ENCODE assay signal across 8 mouse cellular contexts in the genomic region with DNA sequence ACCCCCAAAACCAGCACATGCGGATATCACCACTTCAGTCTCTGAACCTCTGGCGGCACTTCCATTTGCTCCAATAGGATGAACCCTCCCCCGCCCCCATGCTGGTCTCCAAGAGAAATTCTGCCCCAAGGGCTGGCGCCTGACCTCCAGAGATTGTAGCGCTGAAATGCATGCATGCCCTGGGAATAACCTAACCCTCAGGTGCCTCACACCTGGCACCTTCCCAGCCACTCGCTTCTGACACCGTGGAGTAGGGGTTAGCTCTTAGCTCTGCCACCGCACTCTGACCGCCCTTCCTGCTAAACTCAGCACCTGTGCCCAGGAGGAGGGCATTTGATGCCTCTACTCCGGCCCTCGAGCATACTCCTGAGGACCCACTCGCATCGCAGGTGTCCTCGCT. TPM values are rescaled to one million over a fixed set of nuclear protein-coding genes. Genes with fewer than 3 reads are reported as not detected.
A peak's percentile ranks its signal among the peaks of the same experiment; 100 is the strongest.
DNase-seq lines count a peak whose midpoint lies in the region; ATAC-seq lines count a peak whose summit lies in the region.

No protein-coding gene starts in this region.

- peaks cover 10% of the 10 kb centered on the region for H3K4me1 ChIP-seq in erythroblast, embryonic 14.5 days (ENCODE audit: control insufficient read depth)
- H3K4me1 ChIP-seq in forebrain, embryonic 15.5 days = peaks cover 23% of the 10 kb centered on the region
- H3K4me1 ChIP-seq in liver, embryonic 13.5 days (replicated peaks) = peaks cover 23% of the 10 kb centered on the region

- H3K9ac ChIP-seq in forebrain, embryonic 15.5 days (replicated peaks) = peak overlapping the region; percentile 25
- peak overlapping the region; percentile 60 for H3K9ac ChIP-seq in liver, embryonic 13.5 days

- peaks cover 47% of the 10 kb centered on the region for H3K27me3 ChIP-seq in erythroblast, embryonic 14.5 days (ENCODE audit: control insufficient read depth)
- H3K27me3 ChIP-seq in forebrain, embryonic 15.5 days = no peaks in the 10 kb centered on the region
- H3K27me3 ChIP-seq in liver, embryonic 13.5 days = peaks cover 62% of the 10 kb centered on the region

- H3K4me2 ChIP-seq in forebrain, embryonic 15.5 days (replicated peaks) = peak overlapping the region; percentile 92
- H3K4me2 ChIP-seq in liver, embryonic 13.5 days = peak overlapping the region; percentile 76

- H3K4me3 ChIP-seq in erythroblast, embryonic 14.5 days (replicated peaks) = peak overlapping the region; percentile 57
- peak overlapping the region; percentile 52 for H3K4me3 ChIP-seq in forebrain, embryonic 15.5 days
- H3K4me3 ChIP-seq in liver, embryonic 13.5 days (replicated peaks) = peak overlapping the region; percentile 60

- no peak; the same call in 1 of the 2 replicates for ATAC-seq in erythroblast, adult 5-6 weeks (replicated peaks; ENCODE audit: low FRiP score, poor library complexity, severe bottlenecking)
- ATAC-seq in CD4-positive, CD25-positive, alpha-beta regulatory T cell, adult 4 months = peak; percentile 41
- ATAC-seq in forebrain, embryonic 15.5 days (replicated peaks) = no peak; the same call in 1 of the 2 replicates
- no peak for ATAC-seq in liver, embryonic 13.5 days (ENCODE audit: low read depth)
- ATAC-seq in megakaryocyte progenitor cell, adult 5-6 weeks (replicated peaks; ENCODE audit: poor library complexity) = no peak

- 2% methylated on average over 14 of the region's 14 CpGs for WGBS in forebrain, embryonic 15.5 days
- WGBS in liver, embryonic 13.5 days (ENCODE audit: insufficient replicate concordance) = 3% methylated on average over 14 of the region's 14 CpGs

- no peaks in the 10 kb centered on the region for H3K9me3 ChIP-seq in erythroblast, embryonic 14.5 days (ENCODE audit: control insufficient read depth, low read length)
- H3K9me3 ChIP-seq in forebrain, embryonic 15.5 days = no peaks in the 10 kb centered on the region
- H3K9me3 ChIP-seq in liver, embryonic 13.5 days (replicated peaks) = no peaks in the 10 kb centered on the region

- no peaks in the 10 kb centered on the region for H3K36me3 ChIP-seq in erythroblast, embryonic 14.5 days (ENCODE audit: control insufficient read depth)
- H3K36me3 ChIP-seq in forebrain, embryonic 15.5 days = no peaks in the 10 kb centered on the region
- no peaks in the 10 kb centered on the region for H3K36me3 ChIP-seq in liver, embryonic 13.5 days

- H3K27ac ChIP-seq in forebrain, embryonic 15.5 days (replicated peaks) = no peak overlapping the region
- no peak overlapping the region for H3K27ac ChIP-seq in liver, embryonic 13.5 days

- no peak for DNase-seq in liver, embryonic 13.5 days
- no peak for DNase-seq in frontal cortex, postnatal 14 days (ENCODE audit: low spot score in 2 of 2)
- DNase-seq in layer of hippocampus, adult 18-20 months (ENCODE audit: low spot score in 2 of 2) = no peak

RNA-seq across cellular contexts. Expression of a gene that starts 0.3 kb away (rescaled TPM):
- polyA plus RNA-seq in erythroblast, embryonic 14.5 days (2012) = 0.02 and 0.04 TPM in 2 replicates
- not detected in 2 replicates for total RNA-seq in erythroblast, adult 5-6 weeks (2015; ENCODE audit: low replicate concordance)
- total RNA-seq in erythroblast, adult 5-6 weeks (2017; ENCODE audit: low replicate concordance) = not detected in 2 replicates
- polyA plus RNA-seq in CD4-positive, CD25-positive, alpha-beta regulatory T cell, adult 4 months (2017; shearing (Covaris generic)) = under 1 TPM in 1 of 2 experiments, not detected in 1; 0.26 TPM
- polyA plus RNA-seq in forebrain, embryonic 15.5 days (2015; fragmentation: Nextera tagmentation; extraction: Ambion mirVana) = 4.8 and 5.8 TPM in 2 replicates
- polyA plus RNA-seq in liver, embryonic 13.5 days (2015; fragmentation: Nextera tagmentation; extraction: Ambion mirVana) = 7.2 and 8.3 TPM in 2 replicates
- total RNA-seq in layer of hippocampus, adult 18-20 months (2021) = 1 to 10 TPM; 3.6 to 3.7 TPM
- not detected in 2 replicates for total RNA-seq in megakaryocyte progenitor cell, adult 5-6 weeks (2015)
- total RNA-seq in megakaryocyte progenitor cell, adult 5-6 weeks (2017) = not detected in 2 replicates

RNA-seq across cellular contexts. Expression of a gene that starts 51.4 kb away (rescaled TPM):
- 1.3 and 1.7 TPM in 2 replicates for polyA plus RNA-seq in erythroblast, embryonic 14.5 days (2012)
- 13.6 and 25.0 TPM in 2 replicates for total RNA-seq in erythroblast, adult 5-6 weeks (2015; ENCODE audit: low replicate concordance)
- total RNA-seq in erythroblast, adult 5-6 weeks (2017; ENCODE audit: low replicate concordance) = 9.7 and 10.0 TPM in 2 replicates
- polyA plus RNA-seq in CD4-positive, CD25-positive, alpha-beta regulatory T cell, adult 4 months (2017; shearing (Covaris generic)) = 10 to 100 TPM; 21.3 to 22.0 TPM
- 24.7 and 26.5 TPM in 2 replicates for polyA plus RNA-seq in forebrain, embryonic 15.5 days (2015; fragmentation: Nextera tagmentation; extraction: Ambion mirVana)
- 2.4 and 2.9 TPM in 2 replicates for polyA plus RNA-seq in liver, embryonic 13.5 days (2015; fragmentation: Nextera tagmentation; extraction: Ambion mirVana)
- total RNA-seq in layer of hippocampus, adult 18-20 months (2021) = 10 to 100 TPM; 57.0 to 58.6 TPM
- 31.3 and 35.8 TPM in 2 replicates for total RNA-seq in megakaryocyte progenitor cell, adult 5-6 weeks (2015)
- total RNA-seq in megakaryocyte progenitor cell, adult 5-6 weeks (2017) = 13.5 and 15.3 TPM in 2 replicates
